Mouse (Mus musculus) cortical plate, adult 2 months (tissue): ENCODE data around the gene Lama2. TPM values are rescaled to one million over a fixed set of nuclear protein-coding genes. Genes with fewer than 3 reads are reported as not detected.
"Not testable (repeated sequence)": the region's sequence is repeated elsewhere in the genome, so short reads cannot be mapped to it uniquely, and the experiment has no call there.

Experiments
- H3K27ac ChIP-seq: fragments of 200-500 bp; 2 replicates; pipeline ENCODE4 v1.5.1; 2012; ENCODE audit warnings: low read length, control low read depth, inconsistent platforms; ENCODE audit not compliant: insufficient read depth
- H3K4me1 ChIP-seq: fragments of 200-500 bp; 2 replicates; pipeline ENCODE4 v1.6.1; 2011; ENCODE audit warnings: low read length; ENCODE audit not compliant: control insufficient read depth, insufficient read depth
- H3K4me3 ChIP-seq: fragments of 200-500 bp; 2 replicates; pipeline ENCODE4 v1.5.1; 2011; ENCODE audit warnings: mild to moderate bottlenecking, low read length, control low read depth; ENCODE audit not compliant: insufficient read depth
- CTCF ChIP-seq: fragments of 200-500 bp; IDR thresholded peaks from 2 replicates; pipeline ENCODE4 v1.5.1; 2011; ENCODE audit warnings: mild to moderate bottlenecking, control low read depth, low read length; ENCODE audit not compliant: insufficient read depth; ENCODE audit errors: extremely low read depth
- POLR2A ChIP-seq: fragments of 200-500 bp; IDR thresholded peaks from 2 replicates; pipeline ENCODE4 v1.6.1; 2011; ENCODE audit warnings: mild to moderate bottlenecking, low read length, control low read depth; ENCODE audit not compliant: insufficient read depth; ENCODE audit errors: extremely low read depth
- polyA plus RNA-seq: library from polyadenylated mRNA; depleted of rRNA; stranded (reverse); fragments of >200 nt; gene quantifications from 2 replicates; pipeline ENCODE4 v1.2.3, GENCODE M21; 2012

The Lama2 gene
- polyA plus RNA-seq, 1 experiment: 7.5 TPM

DNA sequence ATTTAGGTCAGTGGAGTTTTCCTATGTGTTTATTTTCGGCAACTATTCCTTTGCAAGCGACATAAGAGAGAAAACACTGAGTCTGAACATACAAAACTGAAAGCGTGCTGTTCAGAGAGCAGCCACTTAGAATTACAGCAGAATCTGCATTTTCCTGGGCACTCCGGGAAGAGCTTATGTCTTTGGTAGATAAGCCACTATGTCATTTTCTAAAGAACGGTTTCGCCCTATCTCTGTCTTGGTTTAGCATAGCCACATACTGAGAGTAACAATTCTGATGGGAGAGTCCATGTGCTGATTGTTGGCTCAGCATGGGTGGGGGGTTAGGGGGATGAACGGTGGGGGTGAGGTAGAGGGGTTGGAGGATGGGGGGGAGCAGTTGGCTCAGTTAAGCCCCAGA, 669.1 kb downstream of the Lama2 start:
- H3K4me1 ChIP-seq: no peaks in the 10 kb centered on the region
- H3K27ac ChIP-seq: no peak overlapping the region
- TF ChIP-seq POLR2A (no peak), CTCF (no peak)
- H3K4me3 ChIP-seq: no peak overlapping the region

DNA sequence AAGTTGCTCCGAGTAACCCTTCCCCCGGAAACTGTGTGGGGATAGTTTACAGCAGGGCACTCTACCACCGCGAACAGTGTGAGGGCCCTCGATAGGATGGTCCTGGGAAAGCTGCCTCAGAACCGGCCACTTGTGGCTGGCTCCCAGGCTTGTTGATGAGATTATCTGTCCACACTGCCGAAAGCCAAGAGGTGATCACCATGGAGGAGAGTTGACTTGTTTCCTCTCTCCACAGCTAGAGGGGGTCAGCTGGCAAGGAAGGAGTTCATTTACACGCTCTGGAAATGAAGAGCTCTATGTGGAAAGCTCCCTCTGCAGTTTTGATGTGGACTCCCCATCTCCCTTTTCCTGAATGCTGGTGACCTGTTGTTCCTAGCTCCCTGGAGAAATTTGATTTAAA, 669.9 kb downstream of the Lama2 start:
- TF ChIP-seq CTCF (0 out of 2 replicates have a peak, but pooled peaks have one; percentile 2), POLR2A (no peak)

DNA sequence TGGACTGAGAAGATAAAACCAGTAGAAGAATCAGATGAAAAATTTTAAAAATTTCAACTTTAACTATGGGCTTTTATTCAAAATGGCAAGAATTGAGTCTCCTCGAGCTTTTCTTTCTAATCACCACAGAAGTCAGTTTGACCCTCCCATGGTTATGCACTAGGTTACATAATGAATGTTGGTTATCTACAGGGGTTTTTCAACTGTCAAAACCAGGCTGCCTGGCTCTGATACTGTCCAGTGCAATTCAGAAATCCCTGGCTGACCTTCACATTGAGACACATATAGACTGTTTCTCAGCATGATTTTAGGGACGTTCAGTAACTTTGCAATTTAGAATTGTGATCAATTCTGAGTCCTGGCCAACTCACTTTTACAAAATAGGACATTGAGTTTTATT, 671.2 kb downstream of the Lama2 start:
- H3K4me3 ChIP-seq: no peak overlapping the region
- no peak overlapping the region for H3K27ac ChIP-seq
- H3K4me1 ChIP-seq: no peaks in the 10 kb centered on the region
- no peak for TF ChIP-seq POLR2A
- no peak for TF ChIP-seq CTCF

More for the DNA sequence above, 669.9 kb downstream of the Lama2 start:
- H3K4me3 ChIP-seq: no peak overlapping the region
- H3K27ac ChIP-seq: no peak overlapping the region
- H3K4me1 ChIP-seq: no peaks in the 10 kb centered on the region

DNA sequence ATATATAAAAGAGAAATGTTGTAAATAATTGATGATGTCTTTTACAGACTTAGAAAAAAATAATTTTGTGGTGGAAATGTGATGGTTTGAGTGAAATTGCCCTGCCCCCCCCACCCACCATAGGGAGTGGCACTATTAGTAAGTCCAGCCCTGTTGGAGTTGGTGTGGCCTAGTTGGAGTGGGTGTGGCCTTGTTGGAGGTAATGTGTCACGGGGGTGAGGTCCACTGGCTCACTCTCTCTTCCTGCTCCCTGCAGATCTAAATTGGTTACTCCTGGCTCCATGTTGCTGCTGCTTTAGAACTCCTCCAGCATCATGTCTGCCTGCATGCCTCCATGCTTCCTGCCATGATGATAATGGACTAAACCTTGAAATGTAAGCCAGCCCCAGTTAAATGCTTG, 680.0 kb downstream of the Lama2 start:
- Histone ChIP-seq H3K27ac (no peak overlapping the region), H3K4me3 (no peak overlapping the region), H3K4me1 (no peaks in the 10 kb centered on the region)
- TF ChIP-seq POLR2A: no peak
- no peak for TF ChIP-seq CTCF

DNA sequence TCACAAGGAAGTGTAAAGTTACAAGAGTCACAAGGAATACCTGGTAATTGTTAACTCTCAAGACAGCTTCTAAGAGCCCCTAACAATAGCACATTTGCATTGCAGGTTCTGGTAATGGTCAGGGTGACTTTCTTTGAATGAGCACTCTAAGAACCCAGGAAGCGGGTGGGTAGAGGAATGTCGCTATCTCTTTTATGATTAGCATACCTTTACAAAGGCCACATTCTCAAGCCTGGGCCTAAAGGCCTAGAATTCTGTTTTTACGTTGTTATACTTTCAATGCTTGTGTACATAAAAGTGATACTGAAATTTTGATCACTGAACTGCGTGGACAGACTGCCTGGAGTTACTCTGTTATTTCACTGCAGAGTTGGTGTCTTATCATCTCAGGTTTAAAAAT, 681.1 kb downstream of the Lama2 start:
- not testable (repeated sequence) for H3K4me1 ChIP-seq, H3K27ac ChIP-seq, H3K4me3 ChIP-seq

DNA sequence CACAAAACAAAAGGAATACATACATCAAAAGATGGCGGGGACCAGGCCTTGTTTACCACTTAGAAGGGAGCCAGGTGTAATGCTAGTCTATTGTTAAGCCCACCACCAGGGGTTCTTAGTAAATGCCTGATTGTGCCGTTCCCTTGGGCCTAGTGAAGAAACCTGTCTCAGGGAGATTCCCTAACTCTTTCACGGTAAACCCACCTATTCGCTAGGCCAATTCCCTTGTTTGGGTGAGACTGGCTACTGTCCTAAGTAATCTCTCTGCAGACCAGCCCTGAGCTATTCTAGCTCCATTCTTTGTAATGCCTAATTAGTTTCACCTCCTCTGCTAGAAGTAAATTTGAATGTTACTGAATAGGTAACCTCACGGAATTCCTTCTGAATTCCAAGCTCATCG, 683.5 kb downstream of the Lama2 start:
- H3K4me3 ChIP-seq, H3K4me1 ChIP-seq, H3K27ac ChIP-seq: not testable (repeated sequence)
